Mouse (Mus musculus): ENCODE measurements around the gene Scgb1c1. TPM values are rescaled to one million over a fixed set of nuclear protein-coding genes. Genes with fewer than 3 reads are reported as not detected.

The Scgb1c1 gene
- polyA plus RNA-seq (2012): not detected in 2 replicates

GRCm38 (mm10) chr7:140844905-140845665 lies at the start of gene Scgb1c1:
Scgb1c1 (plus strand) TSS chr7:140845547.
- TF ChIP-seq GATA1 (IDR thresholded peaks at IDR 0.05; ENCODE audit: low read length): no peak

- no peak for TF ChIP-seq GATA1 (IDR thresholded peaks at IDR 0.05; ENCODE audit: low read length)
Observed at GRCm38 (mm10) chr7:140797619-140798018, 47.7 kb upstream of the Scgb1c1 start.

DNA sequence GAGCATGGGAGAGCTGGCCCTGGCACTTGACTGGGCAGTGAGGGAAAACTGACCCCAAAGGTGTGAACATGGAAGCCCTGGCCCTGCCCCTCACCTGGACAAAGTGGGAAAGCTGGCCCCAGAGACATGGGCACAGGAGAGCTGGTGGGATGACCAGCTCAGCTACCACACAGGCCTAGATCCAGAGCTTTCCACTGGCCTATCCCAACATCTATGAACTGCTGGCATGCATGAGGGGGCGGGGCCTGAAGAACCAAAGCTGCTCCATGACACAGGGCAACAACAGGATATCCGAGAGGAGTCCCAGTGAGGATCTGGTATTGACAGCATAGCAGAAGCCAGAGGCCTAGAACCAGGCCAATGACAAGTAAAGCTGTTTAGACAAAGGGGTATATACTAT lies 47.1 kb upstream of the Scgb1c1 start:
- TF ChIP-seq GATA1 (IDR thresholded peaks at IDR 0.05; ENCODE audit: low read length): no peak

GRCm38 (mm10) chr7:140802629-140803028 lies 42.7 kb upstream of the Scgb1c1 start:
- no peak for TF ChIP-seq GATA1 (IDR thresholded peaks at IDR 0.05; ENCODE audit: low read length)

- TF ChIP-seq GATA1 (IDR thresholded peaks at IDR 0.05; ENCODE audit: low read length): no peak
Observed at GRCm38 (mm10) chr7:140805704-140806103, 39.6 kb upstream of the Scgb1c1 start.

DNA sequence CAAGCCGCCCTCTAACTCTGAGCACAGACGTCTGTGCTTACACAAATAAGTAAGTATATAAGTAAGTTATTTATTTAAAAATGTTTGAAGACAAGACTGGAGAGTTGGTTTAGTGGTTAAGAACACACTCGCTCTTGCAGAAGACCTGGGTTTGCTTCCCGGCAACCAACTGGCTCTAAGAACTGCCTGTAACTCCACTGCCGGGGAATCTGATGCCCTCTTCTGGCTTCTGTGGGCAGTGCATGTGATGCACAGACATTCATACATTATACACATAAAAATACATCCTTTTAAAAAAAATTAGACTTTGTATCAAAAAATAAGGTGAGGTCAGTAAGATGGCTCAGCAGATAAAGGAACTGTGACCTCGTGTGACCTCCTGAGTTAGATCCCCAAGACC lies 34.9 kb upstream of the Scgb1c1 start:
- TF ChIP-seq GATA1 (IDR thresholded peaks at IDR 0.05; ENCODE audit: low read length): no peak

- no peak for TF ChIP-seq GATA1 (IDR thresholded peaks at IDR 0.05; ENCODE audit: low read length)
Observed at GRCm38 (mm10) chr7:140811714-140812113, 33.6 kb upstream of the Scgb1c1 start.

GRCm38 (mm10) chr7:140812850-140813249 lies 32.5 kb upstream of the Scgb1c1 start:
- no peak for TF ChIP-seq GATA1 (IDR thresholded peaks at IDR 0.05; ENCODE audit: low read length)

- TF ChIP-seq GATA1 (IDR thresholded peaks at IDR 0.05; ENCODE audit: low read length): no peak
Observed at GRCm38 (mm10) chr7:140820173-140820572, 25.2 kb upstream of the Scgb1c1 start.

DNA sequence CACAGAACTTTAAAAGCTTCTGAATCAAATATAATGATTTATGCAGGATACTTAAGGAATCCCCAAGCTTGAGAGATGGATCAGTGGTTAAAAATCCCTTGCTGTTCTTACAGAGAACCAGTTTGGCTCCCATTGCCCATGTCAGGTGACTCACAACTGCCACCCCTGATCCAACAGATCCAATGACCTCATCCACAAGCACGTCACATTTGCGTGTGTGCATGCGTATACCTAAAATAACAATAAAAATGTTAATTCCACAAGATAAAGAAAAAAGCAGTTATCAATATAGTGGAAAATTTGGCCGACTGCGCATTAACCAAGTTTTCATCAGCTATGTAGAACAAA lies 24.1 kb upstream of the Scgb1c1 start:
- no peak for TF ChIP-seq GATA1 (IDR thresholded peaks at IDR 0.05; ENCODE audit: low read length)

DNA sequence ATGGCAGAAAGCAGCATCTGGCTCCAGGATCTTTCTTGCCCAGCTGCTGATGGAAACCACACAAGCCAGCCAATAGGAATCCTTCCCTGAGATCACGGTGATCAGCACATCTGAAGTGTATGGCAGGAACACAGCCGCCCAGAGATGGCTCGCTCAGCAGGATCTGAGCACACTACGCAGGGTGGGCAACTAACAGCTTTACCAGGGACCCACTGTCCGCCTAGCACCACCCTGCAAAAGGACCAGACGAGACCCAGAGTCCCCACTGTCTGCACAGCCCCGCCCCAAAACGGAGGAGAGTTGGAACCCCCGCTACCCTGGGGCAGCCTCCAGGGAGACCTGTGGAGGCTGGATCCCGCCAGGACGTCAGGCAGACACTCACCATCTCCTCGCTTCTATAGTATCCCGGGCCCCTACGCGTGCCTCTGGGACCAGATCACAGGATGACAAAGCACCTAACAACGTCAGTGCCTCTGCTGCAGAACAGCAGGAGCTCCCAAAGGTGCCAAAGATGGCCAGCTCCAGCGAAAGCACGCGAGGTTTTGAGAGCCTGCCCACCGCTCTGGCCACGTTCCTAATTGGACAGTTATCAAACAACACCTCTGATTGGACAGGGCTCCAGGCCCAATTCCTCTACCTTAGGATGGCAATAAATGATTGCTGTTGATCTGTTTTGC lies 23.6 kb upstream of the Scgb1c1 start, which contains the start of gene Zfp941:
Gene Zfp941, minus strand, starts transcription at position 526 of the 677 bp plus-strand sequence.
- TF ChIP-seq GATA1 (IDR thresholded peaks at IDR 0.05; ENCODE audit: low read length): no peak

DNA sequence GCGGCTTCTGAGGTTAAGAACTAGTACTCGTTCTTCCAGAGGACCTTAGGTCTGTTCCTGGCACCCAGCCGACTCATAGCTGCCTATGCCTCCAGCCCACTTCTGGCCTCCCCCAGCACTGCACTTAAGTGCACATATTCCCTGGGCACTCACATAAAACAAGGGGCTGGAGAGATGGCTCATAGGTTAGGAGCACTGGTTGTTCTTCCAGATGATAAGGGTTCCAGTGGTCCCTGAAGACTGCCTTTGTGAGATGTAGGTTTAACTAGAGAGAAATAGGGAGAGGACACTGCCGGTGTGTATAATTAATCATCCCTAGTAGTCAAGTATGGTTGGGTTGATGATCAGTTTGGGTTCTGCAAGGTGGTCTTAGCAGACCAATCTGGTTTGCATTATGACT lies 22.6 kb upstream of the Scgb1c1 start:
- TF ChIP-seq GATA1 (IDR thresholded peaks at IDR 0.05; ENCODE audit: low read length): no peak

DNA sequence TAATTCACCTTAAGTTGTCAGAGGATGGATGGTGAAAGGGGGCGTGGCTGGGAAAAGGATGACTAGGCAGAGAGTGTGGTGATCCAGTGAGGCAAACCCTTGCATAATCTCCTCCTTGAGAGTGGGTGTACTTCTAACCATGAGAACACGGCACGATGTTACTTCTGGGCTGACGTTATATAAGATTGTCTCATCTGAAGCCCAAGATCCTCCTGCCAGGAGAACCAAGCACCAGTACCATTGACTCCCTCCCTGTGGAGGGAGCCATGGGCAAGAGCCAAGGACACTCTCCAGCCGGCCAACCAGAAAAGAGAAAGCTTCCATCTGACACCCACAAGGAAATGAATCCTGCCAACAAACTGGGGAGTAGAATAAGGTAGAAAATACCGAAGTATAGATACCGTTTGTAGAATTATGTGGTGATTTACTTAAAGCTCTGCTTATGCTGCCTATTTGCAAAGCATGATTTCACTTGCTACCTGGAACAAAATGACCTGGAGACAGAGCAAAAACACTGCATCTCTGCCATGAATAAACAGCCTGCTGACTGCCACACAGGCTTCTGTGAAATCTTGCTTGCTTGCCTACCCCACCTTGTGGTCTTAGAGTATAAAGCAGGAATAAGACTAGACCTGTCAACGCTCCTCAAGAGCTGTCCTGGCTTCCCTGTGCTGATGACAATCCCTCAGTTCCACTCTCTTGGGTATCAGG lies 17.0 kb upstream of the Scgb1c1 start:
- TF ChIP-seq GATA1 (IDR thresholded peaks at IDR 0.05; ENCODE audit: low read length): no peak

- TF ChIP-seq GATA1 (IDR thresholded peaks at IDR 0.05; ENCODE audit: low read length): no peak
Observed at GRCm38 (mm10) chr7:140831447-140831846, 13.9 kb upstream of the Scgb1c1 start.

- no peak for TF ChIP-seq GATA1 (IDR thresholded peaks at IDR 0.05; ENCODE audit: low read length)
Observed at GRCm38 (mm10) chr7:140833341-140833740, 12.0 kb upstream of the Scgb1c1 start.
